Mouse (Mus musculus) G1E (cell line): ENCODE measurements around the gene Cdc20b.

Source experiments
- CTCF ChIP-seq: IDR thresholded peaks from 2 replicates; pipeline ENCODE4 v1.5.1; 2012; ENCODE audit warnings: low read depth, low read length, inconsistent platforms, mixed read lengths
- POLR2AphosphoS5 ChIP-seq: IDR thresholded peaks from 2 replicates; pipeline ENCODE4 v1.6.1; 2012; ENCODE audit warnings: low read depth, low read length, inconsistent platforms; ENCODE audit not compliant: insufficient replicate concordance

DNA sequence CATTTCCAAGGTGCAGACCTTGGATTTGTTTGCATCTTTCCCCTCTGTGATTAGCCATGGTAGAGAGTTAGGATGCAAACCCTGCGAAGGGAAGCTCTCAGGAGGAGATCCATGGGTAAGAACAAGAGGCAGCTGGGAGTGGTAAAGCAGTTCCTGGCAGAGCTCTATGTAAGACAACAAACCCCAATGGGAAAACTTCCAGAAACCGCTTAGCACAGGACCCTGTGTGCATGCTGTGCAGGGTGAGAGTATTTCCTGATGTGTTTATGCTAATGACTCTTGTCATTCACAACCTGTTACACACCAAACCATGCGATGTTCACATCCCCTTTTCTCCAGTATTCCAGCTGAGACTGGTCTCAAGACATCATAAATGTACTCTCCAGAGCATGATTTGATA lies 62.1 kb downstream of the Cdc20b start:
- no peak for TF ChIP-seq POLR2AphosphoS5
- no peak for TF ChIP-seq CTCF
